7 mouse cellular contexts compared by ENCODE assay signal in genomic region chr4:82858431-82859010, GRCm38 (mm10). TPM values are rescaled to one million over a fixed set of nuclear protein-coding genes. Genes with fewer than 3 reads are reported as not detected.
A peak's percentile ranks its signal among the peaks of the same experiment; 100 is the strongest.
DNase-seq lines count a peak whose midpoint lies in the region; ATAC-seq lines count a peak whose summit lies in the region.

No protein-coding gene starts in this region.

- 28% methylated on average over 4 of the region's 4 CpGs for WGBS in forebrain, embryonic 11.5 days
- 25% methylated on average over 4 of the region's 4 CpGs for WGBS in limb, embryonic 13.5 days
- whole genome bisulfite sequencing in stomach, embryonic 16.5 days = 30% methylated on average over 4 of the region's 4 CpGs

- peak overlapping the region; percentile 84 for H3K4me3 ChIP-seq in forebrain, embryonic 11.5 days (ENCODE audit: low read depth, low read length)
- H3K4me3 ChIP-seq in limb, embryonic 13.5 days = peak overlapping the region; percentile 82
- H3K4me3 ChIP-seq in stomach, embryonic 16.5 days (replicated peaks; ENCODE audit: low read length) = peak overlapping the region; percentile 74

- 0 out of 2 replicates have a peak overlapping the region, but pooled peaks have one; percentile 58 for H3K27ac ChIP-seq in forebrain, embryonic 11.5 days (ENCODE audit: low read depth, low read length)
- no peak overlapping the region for H3K27ac ChIP-seq in limb, embryonic 13.5 days
- no peak overlapping the region for H3K27ac ChIP-seq in stomach, embryonic 16.5 days (ENCODE audit: low read length)

- DNase-seq in retina, embryonic 14.5 days (ENCODE audit: low spot score) = peak; percentile 9
- no peak for DNase-seq in retina, postnatal 1 day
- no peak for DNase-seq in forebrain, embryonic 11.5 days (ENCODE audit: low spot score)
- no peak for DNase-seq in embryo, embryonic 10.5 days (ENCODE audit: low spot score)
- DNase-seq in layer of hippocampus, postnatal 25 days (ENCODE audit: extremely low spot score in 1 of 2, low spot score in 1 of 2) = no peak

- no peaks in the 10 kb centered on the region for H3K27me3 ChIP-seq in forebrain, embryonic 11.5 days (ENCODE audit: control insufficient read depth, insufficient read depth, low read length)
- no peaks in the 10 kb centered on the region for H3K27me3 ChIP-seq in limb, embryonic 13.5 days
- no peaks in the 10 kb centered on the region for H3K27me3 ChIP-seq in stomach, embryonic 16.5 days (ENCODE audit: control insufficient read depth, insufficient read depth, low read length)

- peak; percentile 4; the same call in 1 of the 2 replicates for ATAC-seq in forebrain, embryonic 11.5 days (replicated peaks; ENCODE audit: low FRiP score)
- no peak for ATAC-seq in limb, embryonic 13.5 days (ENCODE audit: low FRiP score, low read depth)
- no peak for ATAC-seq in stomach, embryonic 16.5 days (ENCODE audit: insufficient read depth, low FRiP score)

- H3K36me3 ChIP-seq in forebrain, embryonic 11.5 days (ENCODE audit: control insufficient read depth, insufficient read depth, low read length) = no peaks in the 10 kb centered on the region
- H3K36me3 ChIP-seq in limb, embryonic 13.5 days = no peaks in the 10 kb centered on the region
- no peaks in the 10 kb centered on the region for H3K36me3 ChIP-seq in stomach, embryonic 16.5 days (ENCODE audit: control insufficient read depth, insufficient read depth, low read length)

- peaks cover 5% of the 10 kb centered on the region; the same call in 1 of the 2 replicates for H3K4me1 ChIP-seq in forebrain, embryonic 11.5 days (replicated peaks; ENCODE audit: control insufficient read depth, insufficient read depth, low read length)
- peaks cover 17% of the 10 kb centered on the region for H3K4me1 ChIP-seq in limb, embryonic 13.5 days
- H3K4me1 ChIP-seq in stomach, embryonic 16.5 days (ENCODE audit: control insufficient read depth, insufficient read depth, low read length) = no peaks in the 10 kb centered on the region

- no peaks in the 10 kb centered on the region for H3K9me3 ChIP-seq in forebrain, embryonic 11.5 days (ENCODE audit: control insufficient read depth, low read length)
- no peaks in the 10 kb centered on the region for H3K9me3 ChIP-seq in limb, embryonic 13.5 days
- H3K9me3 ChIP-seq in stomach, embryonic 16.5 days (replicated peaks; ENCODE audit: control insufficient read depth, low read length) = no peaks in the 10 kb centered on the region

- peak overlapping the region; percentile 84 for H3K4me2 ChIP-seq in forebrain, embryonic 11.5 days (ENCODE audit: low read depth, low read length, severe bottlenecking)
- peak overlapping the region; percentile 76 for H3K4me2 ChIP-seq in limb, embryonic 13.5 days (replicated peaks)
- peak overlapping the region; percentile 54 for H3K4me2 ChIP-seq in stomach, embryonic 16.5 days (ENCODE audit: low read depth, low read length)

- H3K9ac ChIP-seq in forebrain, embryonic 11.5 days (ENCODE audit: low read length) = peak overlapping the region; percentile 91
- peak overlapping the region; percentile 90 for H3K9ac ChIP-seq in limb, embryonic 13.5 days
- peak overlapping the region; percentile 86; the same call in 1 of the 2 replicates for H3K9ac ChIP-seq in stomach, embryonic 16.5 days (ENCODE audit: low read length)

RNA-seq across cellular contexts. Expression of gene Zdhhc21, which starts 1.2 kb away (rescaled TPM):
- polyA plus RNA-seq in forebrain, embryonic 11.5 days (2014; fragmentation: Nextera tagmentation; extraction: Ambion mirVana) = 14.2 and 15.6 TPM in 2 replicates
- 13.5 and 13.8 TPM in 2 replicates for polyA plus RNA-seq in limb, embryonic 13.5 days (2015; fragmentation: Nextera tagmentation; extraction: Ambion mirVana)
- 18.2 and 21.3 TPM in 2 replicates for polyA plus RNA-seq in stomach, embryonic 16.5 days (2015; fragmentation: Nextera tagmentation; extraction: Ambion mirVana)
- 10 to 100 TPM; 40.4 to 41.0 TPM for total RNA-seq in layer of hippocampus, postnatal 25 days (2021)

RNA-seq across cellular contexts. Expression of gene Cer1, which starts 26.4 kb away (rescaled TPM):
- polyA plus RNA-seq in forebrain, embryonic 11.5 days (2014; fragmentation: Nextera tagmentation; extraction: Ambion mirVana) = not detected in 2 replicates
- 1.1 and 1.3 TPM in 2 replicates for polyA plus RNA-seq in limb, embryonic 13.5 days (2015; fragmentation: Nextera tagmentation; extraction: Ambion mirVana)
- polyA plus RNA-seq in stomach, embryonic 16.5 days (2015; fragmentation: Nextera tagmentation; extraction: Ambion mirVana) = 0.12 and 0.25 TPM in 2 replicates
- not detected for total RNA-seq in layer of hippocampus, postnatal 25 days (2021)
